Mouse (Mus musculus): ENCODE measurements around the gene Cox5a. TPM values are rescaled to one million over a fixed set of nuclear protein-coding genes. Genes with fewer than 3 reads are reported as not detected.
A peak's percentile ranks its signal among the peaks of the same experiment; 100 is the strongest.

Gene Cox5a
- polyA plus RNA-seq, 1 experiment from 2014 or later: 702 TPM

- H3K4me3 ChIP-seq (ENCODE audit: low read depth, low read length): peak overlapping the region; percentile 83
- DNase-seq (ENCODE audit: low spot score) (no peak), ATAC-seq (ENCODE audit: low FRiP score) (peak; percentile 81; the same call in 1 of the 2 replicates)
- no peaks in the 10 kb centered on the region for H3K27me3 ChIP-seq (ENCODE audit: control insufficient read depth, insufficient read depth, low read length)
- peak overlapping the region; percentile 81 for H3K4me2 ChIP-seq (replicated peaks; ENCODE audit: low read depth, low read length)
- peaks cover 4% of the 10 kb centered on the region for H3K4me1 ChIP-seq (replicated peaks; ENCODE audit: control insufficient read depth, insufficient read depth, low read length)
- H3K36me3 ChIP-seq (ENCODE audit: control insufficient read depth, insufficient read depth, low read length): peaks cover 6% of the 10 kb centered on the region; the same call in 1 of the 2 replicates
- WGBS: 0% methylated on average over 24 of the region's 24 CpGs
- peak overlapping the region; percentile 88 for H3K9ac ChIP-seq (ENCODE audit: low read depth, low read length)
- peak overlapping the region; percentile 77 for H3K27ac ChIP-seq (ENCODE audit: low read depth, low read length)
- no peaks in the 10 kb centered on the region for H3K9me3 ChIP-seq (ENCODE audit: control insufficient read depth, low read length)
These were observed 16.7 kb downstream of the Cox5a start for GRCm38 (mm10) chr9:57537728-57538181.

- DNase-seq (ENCODE audit: low spot score): no peak
- Histone ChIP-seq H3K27me3 (ENCODE audit: control insufficient read depth, insufficient read depth, low read length) (no peaks in the 10 kb centered on the region), H3K27ac (ENCODE audit: low read depth, low read length) (no peak overlapping the region), H3K4me2 (replicated peaks; ENCODE audit: low read depth, low read length) (no peak overlapping the region), H3K4me3 (ENCODE audit: low read depth, low read length) (no peak overlapping the region), H3K36me3 (ENCODE audit: control insufficient read depth, insufficient read depth, low read length) (peaks cover 10% of the 10 kb centered on the region; the same call in 1 of the 2 replicates), H3K9ac (ENCODE audit: low read depth, low read length) (no peak overlapping the region), H3K9me3 (ENCODE audit: control insufficient read depth, low read length) (no peaks in the 10 kb centered on the region), H3K4me1 (replicated peaks; ENCODE audit: control insufficient read depth, insufficient read depth, low read length) (peaks cover 4% of the 10 kb centered on the region)
- 94% methylated on average over 2 of the region's 2 CpGs for WGBS
- no peak for ATAC-seq (ENCODE audit: low FRiP score)
These were observed 18.5 kb downstream of the Cox5a start for GRCm38 (mm10) chr9:57539550-57539949.

- DNase-seq (ENCODE audit: low spot score) (peak; percentile 76), ATAC-seq (ENCODE audit: low FRiP score) (no peak)
- Histone ChIP-seq H3K27me3 (ENCODE audit: control insufficient read depth, insufficient read depth, low read length) (no peaks in the 10 kb centered on the region), H3K27ac (ENCODE audit: low read depth, low read length) (no peak overlapping the region), H3K4me1 (replicated peaks; ENCODE audit: control insufficient read depth, insufficient read depth, low read length) (peaks cover 4% of the 10 kb centered on the region), H3K9ac (ENCODE audit: low read depth, low read length) (no peak overlapping the region), H3K4me3 (ENCODE audit: low read depth, low read length) (no peak overlapping the region), H3K4me2 (replicated peaks; ENCODE audit: low read depth, low read length) (no peak overlapping the region), H3K9me3 (ENCODE audit: control insufficient read depth, low read length) (no peaks in the 10 kb centered on the region), H3K36me3 (ENCODE audit: control insufficient read depth, insufficient read depth, low read length) (peaks cover 11% of the 10 kb centered on the region; the same call in 1 of the 2 replicates)
- 8% methylated on average over 1 of the region's 1 CpGs for WGBS
These were observed 20.2 kb downstream of the Cox5a start for GRCm38 (mm10) chr9:57541312-57541711.

GRCm38 (mm10) chr9:57543951-57544350, 22.9 kb downstream of the Cox5a start:
- H3K36me3 ChIP-seq (ENCODE audit: control insufficient read depth, insufficient read depth, low read length): peaks cover 15% of the 10 kb centered on the region; the same call in 1 of the 2 replicates
- ATAC-seq (ENCODE audit: low FRiP score): no peak
- H3K27me3 ChIP-seq (ENCODE audit: control insufficient read depth, insufficient read depth, low read length): no peaks in the 10 kb centered on the region
- no peak for DNase-seq (ENCODE audit: low spot score)
- no peaks in the 10 kb centered on the region for H3K4me1 ChIP-seq (replicated peaks; ENCODE audit: control insufficient read depth, insufficient read depth, low read length)
- H3K9me3 ChIP-seq (ENCODE audit: control insufficient read depth, low read length): no peaks in the 10 kb centered on the region
- no peak overlapping the region for H3K4me2 ChIP-seq (replicated peaks; ENCODE audit: low read depth, low read length)
- no peak overlapping the region for H3K27ac ChIP-seq (ENCODE audit: low read depth, low read length)
- no peak overlapping the region for H3K4me3 ChIP-seq (ENCODE audit: low read depth, low read length)
- no peak overlapping the region for H3K9ac ChIP-seq (ENCODE audit: low read depth, low read length)
- 87% methylated on average over 3 of the region's 3 CpGs for WGBS

- WGBS: 86% methylated on average over 5 of the region's 5 CpGs
- Histone ChIP-seq H3K27ac (ENCODE audit: low read depth, low read length) (no peak overlapping the region), H3K36me3 (ENCODE audit: control insufficient read depth, insufficient read depth, low read length) (0 out of 2 replicates have a peak, but pooled peaks cover 9% of the 10 kb centered on the region), H3K4me1 (replicated peaks; ENCODE audit: control insufficient read depth, insufficient read depth, low read length) (peaks cover 4% of the 10 kb centered on the region), H3K9ac (ENCODE audit: low read depth, low read length) (no peak overlapping the region), H3K9me3 (ENCODE audit: control insufficient read depth, low read length) (no peaks in the 10 kb centered on the region), H3K4me2 (replicated peaks; ENCODE audit: low read depth, low read length) (no peak overlapping the region), H3K4me3 (ENCODE audit: low read depth, low read length) (no peak overlapping the region), H3K27me3 (ENCODE audit: control insufficient read depth, insufficient read depth, low read length) (no peaks in the 10 kb centered on the region)
- no peak for ATAC-seq (ENCODE audit: low FRiP score)
- no peak for DNase-seq (ENCODE audit: low spot score)
These were observed 26.2 kb downstream of the Cox5a start for GRCm38 (mm10) chr9:57547287-57547686.

GRCm38 (mm10) chr9:57547869-57548268, 26.8 kb downstream of the Cox5a start:
- 85% methylated on average over 11 of the region's 11 CpGs for WGBS
- H3K9me3 ChIP-seq (ENCODE audit: control insufficient read depth, low read length): no peaks in the 10 kb centered on the region
- DNase-seq (ENCODE audit: low spot score) (no peak), ATAC-seq (ENCODE audit: low FRiP score) (no peak)
- peaks cover 4% of the 10 kb centered on the region for H3K4me1 ChIP-seq (replicated peaks; ENCODE audit: control insufficient read depth, insufficient read depth, low read length)
- no peak overlapping the region for H3K4me3 ChIP-seq (ENCODE audit: low read depth, low read length)
- H3K4me2 ChIP-seq (replicated peaks; ENCODE audit: low read depth, low read length): no peak overlapping the region
- no peak overlapping the region for H3K27ac ChIP-seq (ENCODE audit: low read depth, low read length)
- H3K9ac ChIP-seq (ENCODE audit: low read depth, low read length): no peak overlapping the region
- 0 out of 2 replicates have a peak, but pooled peaks cover 9% of the 10 kb centered on the region for H3K36me3 ChIP-seq (ENCODE audit: control insufficient read depth, insufficient read depth, low read length)
- no peaks in the 10 kb centered on the region for H3K27me3 ChIP-seq (ENCODE audit: control insufficient read depth, insufficient read depth, low read length)

GRCm38 (mm10) chr9:57549186-57549585, 28.1 kb downstream of the Cox5a start:
- peaks cover 4% of the 10 kb centered on the region for H3K4me1 ChIP-seq (replicated peaks; ENCODE audit: control insufficient read depth, insufficient read depth, low read length)
- ATAC-seq (ENCODE audit: low FRiP score): no peak
- no peak overlapping the region for H3K4me2 ChIP-seq (replicated peaks; ENCODE audit: low read depth, low read length)
- H3K27me3 ChIP-seq (ENCODE audit: control insufficient read depth, insufficient read depth, low read length): no peaks in the 10 kb centered on the region
- H3K9me3 ChIP-seq (ENCODE audit: control insufficient read depth, low read length): no peaks in the 10 kb centered on the region
- no peak overlapping the region for H3K27ac ChIP-seq (ENCODE audit: low read depth, low read length)
- H3K36me3 ChIP-seq (ENCODE audit: control insufficient read depth, insufficient read depth, low read length): 0 out of 2 replicates have a peak, but pooled peaks cover 6% of the 10 kb centered on the region
- no peak overlapping the region for H3K9ac ChIP-seq (ENCODE audit: low read depth, low read length)
- 95% methylated on average over 4 of the region's 4 CpGs for WGBS
- H3K4me3 ChIP-seq (ENCODE audit: low read depth, low read length): no peak overlapping the region
- no peak for DNase-seq (ENCODE audit: low spot score)

- Histone ChIP-seq H3K27ac (ENCODE audit: low read depth, low read length) (no peak overlapping the region), H3K4me1 (replicated peaks; ENCODE audit: control insufficient read depth, insufficient read depth, low read length) (peaks cover 4% of the 10 kb centered on the region), H3K9ac (ENCODE audit: low read depth, low read length) (no peak overlapping the region), H3K36me3 (ENCODE audit: control insufficient read depth, insufficient read depth, low read length) (0 out of 2 replicates have a peak, but pooled peaks cover 6% of the 10 kb centered on the region), H3K9me3 (ENCODE audit: control insufficient read depth, low read length) (no peaks in the 10 kb centered on the region), H3K27me3 (ENCODE audit: control insufficient read depth, insufficient read depth, low read length) (no peaks in the 10 kb centered on the region), H3K4me2 (replicated peaks; ENCODE audit: low read depth, low read length) (no peak overlapping the region), H3K4me3 (ENCODE audit: low read depth, low read length) (no peak overlapping the region)
- 93% methylated on average over 11 of the region's 11 CpGs for WGBS
- ATAC-seq (ENCODE audit: low FRiP score) (no peak), DNase-seq (ENCODE audit: low spot score) (no peak)
These were observed 29.2 kb downstream of the Cox5a start for GRCm38 (mm10) chr9:57550126-57550862.
